22 mouse cellular contexts compared by ENCODE assay signal in genomic region chr1:167022001-167022424, GRCm38 (mm10). TPM values are rescaled to one million over a fixed set of nuclear protein-coding genes. Genes with fewer than 3 reads are reported as not detected.
A peak's percentile ranks its signal among the peaks of the same experiment; 100 is the strongest.
DNase-seq lines count a peak whose midpoint lies in the region; ATAC-seq and TF ChIP-seq lines count a peak whose summit lies in the region.
"Had no signal": no experiment of that assay in that cellular context is flagged by ENCODE, and none has a peak within 500 bp of the region (broad histone marks: within the 10 kb centered on the region; RNA-seq: fewer than 3 reads in every experiment).

No protein-coding gene starts in this region.

- H3K27ac ChIP-seq in hindbrain, embryonic 11.5 days (ENCODE audit: low read depth, low read length): no peak overlapping the region
- H3K27ac ChIP-seq in hindbrain, embryonic 10.5 days: no peak overlapping the region; the same call in 1 of the 2 replicates
- 0 out of 2 replicates have a peak overlapping the region, but pooled peaks have one; percentile 37 for H3K27ac ChIP-seq in midbrain, embryonic 14.5 days (replicated peaks; ENCODE audit: low read depth, low read length)
- no peak overlapping the region for H3K27ac ChIP-seq in midbrain, embryonic 10.5 days (replicated peaks)
- H3K27ac ChIP-seq in embryonic facial prominence, embryonic 14.5 days (replicated peaks; ENCODE audit: low read depth, low read length): no peak overlapping the region
- no peak overlapping the region for H3K27ac ChIP-seq in hindbrain, postnatal 0 days
- no peak overlapping the region for H3K27ac ChIP-seq in midbrain, postnatal 0 days (ENCODE audit: low read depth, low read length)
- H3K27ac ChIP-seq: heart, embryonic 13.5 days; liver, embryonic 12.5 days; neural tube, embryonic 12.5 days had no signal

- DNase-seq in hindbrain, embryonic 11.5 days (ENCODE audit: low spot score): no peak
- no peak for DNase-seq in hindbrain, embryonic 10.5 days (ENCODE audit: low spot score)
- no peak for DNase-seq in midbrain, embryonic 14.5 days
- no peak for DNase-seq in midbrain, embryonic 10.5 days (ENCODE audit: low spot score)
- no peak for DNase-seq in embryonic facial prominence, embryonic 14.5 days (ENCODE audit: low spot score)
- DNase-seq in hindbrain, postnatal 0 days (ENCODE audit: low spot score): no peak
- no peak for DNase-seq in midbrain, postnatal 0 days (ENCODE audit: low spot score)
- DNase-seq in spleen, postnatal 4 days (ENCODE audit: low spot score in 2 of 2): no peak
- DNase-seq: adrenal gland, postnatal 14 days; B cell, adult 2 months; cerebellum, adult 11-12 months; cerebellum, postnatal 25 days; gastrocnemius, postnatal 10 days; heart, adult 11 months; kidney, postnatal 14 days; lung, adult 2 months; lung, postnatal 36 days; thymus, postnatal 14 days had no signal

- no peaks in the 10 kb centered on the region for H3K27me3 ChIP-seq in hindbrain, embryonic 11.5 days (ENCODE audit: control insufficient read depth, insufficient read depth, low read length)
- no peaks in the 10 kb centered on the region for H3K27me3 ChIP-seq in hindbrain, embryonic 10.5 days (ENCODE audit: insufficient read depth, poor library complexity, severe bottlenecking)
- H3K27me3 ChIP-seq in midbrain, embryonic 14.5 days (ENCODE audit: control insufficient read depth, insufficient read depth, low read length): no peaks in the 10 kb centered on the region
- H3K27me3 ChIP-seq in midbrain, embryonic 10.5 days (ENCODE audit: low read depth, poor library complexity, severe bottlenecking): no peaks in the 10 kb centered on the region
- no peaks in the 10 kb centered on the region for H3K27me3 ChIP-seq in embryonic facial prominence, embryonic 14.5 days (replicated peaks; ENCODE audit: control insufficient read depth, insufficient read depth, low read length)
- no peaks in the 10 kb centered on the region for H3K27me3 ChIP-seq in hindbrain, postnatal 0 days (ENCODE audit: insufficient read depth, low read length)
- no peaks in the 10 kb centered on the region for H3K27me3 ChIP-seq in midbrain, postnatal 0 days (ENCODE audit: insufficient read depth, low read length)
- H3K27me3 ChIP-seq: heart, embryonic 13.5 days; liver, embryonic 12.5 days; neural tube, embryonic 12.5 days had no signal

- no peak overlapping the region for H3K4me2 ChIP-seq in hindbrain, embryonic 11.5 days (replicated peaks; ENCODE audit: low read depth, low read length)
- H3K4me2 ChIP-seq in midbrain, embryonic 14.5 days (ENCODE audit: low read length): no peak overlapping the region
- H3K4me2 ChIP-seq in embryonic facial prominence, embryonic 14.5 days (ENCODE audit: low read depth, low read length): no peak overlapping the region
- H3K4me2 ChIP-seq in hindbrain, postnatal 0 days (ENCODE audit: low read depth, low read length): 0 out of 2 replicates have a peak overlapping the region, but pooled peaks have one; percentile 17
- no peak overlapping the region for H3K4me2 ChIP-seq in midbrain, postnatal 0 days (ENCODE audit: low read depth, low read length, poor library complexity, severe bottlenecking)
- H3K4me2 ChIP-seq: heart, embryonic 13.5 days; liver, embryonic 12.5 days; neural tube, embryonic 12.5 days had no signal

- H3K4me1 ChIP-seq in hindbrain, embryonic 11.5 days (replicated peaks; ENCODE audit: control insufficient read depth, insufficient read depth, low read length): no peaks in the 10 kb centered on the region
- peaks cover 16% of the 10 kb centered on the region for H3K4me1 ChIP-seq in hindbrain, embryonic 10.5 days (replicated peaks)
- H3K4me1 ChIP-seq in midbrain, embryonic 14.5 days (ENCODE audit: control insufficient read depth, insufficient read depth, low read length): no peaks in the 10 kb centered on the region; the same call in 1 of the 2 replicates
- H3K4me1 ChIP-seq in midbrain, embryonic 10.5 days: no peaks in the 10 kb centered on the region
- H3K4me1 ChIP-seq in embryonic facial prominence, embryonic 14.5 days (ENCODE audit: control insufficient read depth, insufficient read depth, low read length): no peaks in the 10 kb centered on the region
- 0 out of 2 replicates have a peak, but pooled peaks cover 2% of the 10 kb centered on the region for H3K4me1 ChIP-seq in hindbrain, postnatal 0 days (ENCODE audit: insufficient read depth, low read length)
- no peaks in the 10 kb centered on the region for H3K4me1 ChIP-seq in midbrain, postnatal 0 days (ENCODE audit: insufficient read depth, low read length)
- H3K4me1 ChIP-seq: heart, embryonic 13.5 days; liver, embryonic 12.5 days; neural tube, embryonic 12.5 days had no signal

- 0 out of 2 replicates have a peak, but pooled peaks have one; percentile 33 for ATAC-seq in hindbrain, embryonic 11.5 days (ENCODE audit: low FRiP score)
- no peak for ATAC-seq in midbrain, embryonic 14.5 days (ENCODE audit: low FRiP score, low TSS enrichment)
- peak; percentile 37; the same call in 1 of the 2 replicates for ATAC-seq in embryonic facial prominence, embryonic 14.5 days (ENCODE audit: low read depth)
- ATAC-seq in hindbrain, postnatal 0 days: peak; percentile 52; the same call in 1 of the 2 replicates
- ATAC-seq in midbrain, postnatal 0 days (ENCODE audit: low FRiP score): no peak
- ATAC-seq: inflammation-experienced regulatory T-cells, adult 6 months; liver, embryonic 12.5 days had no signal

- H3K4me3 ChIP-seq in hindbrain, embryonic 11.5 days (ENCODE audit: low read depth, low read length): no peak overlapping the region
- no peak overlapping the region for H3K4me3 ChIP-seq in hindbrain, embryonic 10.5 days
- H3K4me3 ChIP-seq in midbrain, embryonic 14.5 days (replicated peaks; ENCODE audit: low read depth, low read length): no peak overlapping the region
- no peak overlapping the region for H3K4me3 ChIP-seq in midbrain, embryonic 10.5 days
- no peak overlapping the region for H3K4me3 ChIP-seq in embryonic facial prominence, embryonic 14.5 days (ENCODE audit: low read depth, low read length)
- no peak overlapping the region for H3K4me3 ChIP-seq in hindbrain, postnatal 0 days (ENCODE audit: low read length)
- no peak overlapping the region for H3K4me3 ChIP-seq in midbrain, postnatal 0 days (ENCODE audit: low read depth, low read length)
- H3K4me3 ChIP-seq: heart, embryonic 13.5 days; liver, embryonic 12.5 days; neural tube, embryonic 12.5 days had no signal

- no peaks in the 10 kb centered on the region; the same call in 1 of the 2 replicates for H3K9me3 ChIP-seq in hindbrain, embryonic 11.5 days (ENCODE audit: control insufficient read depth, low read length)
- peaks cover under 1% of the 10 kb centered on the region; the same call in 1 of the 2 replicates for H3K9me3 ChIP-seq in hindbrain, embryonic 10.5 days
- no peaks in the 10 kb centered on the region for H3K9me3 ChIP-seq in midbrain, embryonic 14.5 days (ENCODE audit: control insufficient read depth, low read length)
- no peaks in the 10 kb centered on the region; the same call in 1 of the 2 replicates for H3K9me3 ChIP-seq in midbrain, embryonic 10.5 days (replicated peaks)
- no peaks in the 10 kb centered on the region for H3K9me3 ChIP-seq in embryonic facial prominence, embryonic 14.5 days (ENCODE audit: control insufficient read depth, low read length)
- H3K9me3 ChIP-seq in hindbrain, postnatal 0 days (ENCODE audit: low read length): no peaks in the 10 kb centered on the region
- no peaks in the 10 kb centered on the region for H3K9me3 ChIP-seq in midbrain, postnatal 0 days (ENCODE audit: low read length)
- H3K9me3 ChIP-seq: heart, embryonic 13.5 days; liver, embryonic 12.5 days; neural tube, embryonic 12.5 days had no signal

- 57% methylated on average over 9 of the region's 9 CpGs for WGBS in hindbrain, embryonic 11.5 days
- WGBS in hindbrain, embryonic 10.5 days: 54% methylated on average over 9 of the region's 9 CpGs
- WGBS in midbrain, embryonic 14.5 days: 64% methylated on average over 9 of the region's 9 CpGs
- 72% methylated on average over 9 of the region's 9 CpGs for WGBS in midbrain, embryonic 10.5 days
- WGBS in embryonic facial prominence, embryonic 14.5 days: 31% methylated on average over 9 of the region's 9 CpGs
- WGBS in hindbrain, postnatal 0 days: 36% methylated on average over 9 of the region's 9 CpGs
- WGBS in midbrain, postnatal 0 days: 57% methylated on average over 9 of the region's 9 CpGs

- H3K36me3 ChIP-seq in hindbrain, embryonic 11.5 days (ENCODE audit: control insufficient read depth, insufficient read depth, low read length): no peaks in the 10 kb centered on the region
- H3K36me3 ChIP-seq in hindbrain, embryonic 10.5 days: no peaks in the 10 kb centered on the region
- no peaks in the 10 kb centered on the region for H3K36me3 ChIP-seq in midbrain, embryonic 14.5 days (ENCODE audit: control insufficient read depth, insufficient read depth, low read length)
- no peaks in the 10 kb centered on the region for H3K36me3 ChIP-seq in midbrain, embryonic 10.5 days
- H3K36me3 ChIP-seq in embryonic facial prominence, embryonic 14.5 days (ENCODE audit: control insufficient read depth, insufficient read depth, low read length): no peaks in the 10 kb centered on the region
- no peaks in the 10 kb centered on the region for H3K36me3 ChIP-seq in hindbrain, postnatal 0 days (ENCODE audit: insufficient read depth, low read length)
- H3K36me3 ChIP-seq in midbrain, postnatal 0 days (ENCODE audit: insufficient read depth, low read length): no peaks in the 10 kb centered on the region
- H3K36me3 ChIP-seq: heart, embryonic 13.5 days; liver, embryonic 12.5 days; neural tube, embryonic 12.5 days had no signal

- no peak overlapping the region for H3K9ac ChIP-seq in hindbrain, embryonic 11.5 days (ENCODE audit: low read depth, low read length)
- H3K9ac ChIP-seq in midbrain, embryonic 14.5 days (replicated peaks; ENCODE audit: low read length): no peak overlapping the region
- H3K9ac ChIP-seq in embryonic facial prominence, embryonic 14.5 days (ENCODE audit: low read depth, low read length): no peak overlapping the region
- H3K9ac ChIP-seq in hindbrain, postnatal 0 days (replicated peaks; ENCODE audit: low read length): no peak overlapping the region
- H3K9ac ChIP-seq in midbrain, postnatal 0 days (replicated peaks; ENCODE audit: low read length, poor library complexity, severe bottlenecking): no peak overlapping the region
- H3K9ac ChIP-seq: heart, embryonic 13.5 days; liver, embryonic 12.5 days; neural tube, embryonic 12.5 days had no signal

- TF ChIP-seq CTCF in hindbrain, postnatal 0 days (IDR thresholded peaks at IDR 0.05; ENCODE audit: low read depth): no peak
- no peak for TF ChIP-seq CTCF in midbrain, postnatal 0 days (IDR thresholded peaks at IDR 0.05)

RNA-seq across cellular contexts. Expression of gene Fam78b, which starts 20.8 kb away (rescaled TPM):
- polyA plus RNA-seq in hindbrain, embryonic 11.5 days (2014; fragmentation: Nextera tagmentation; extraction: Ambion mirVana): 9.3 and 11.0 TPM in 2 replicates
- 3.9 and 5.7 TPM in 2 replicates for polyA plus RNA-seq in hindbrain, embryonic 10.5 days (2016; fragmentation: Nextera tagmentation; extraction: Ambion mirVana)
- 12.8 and 16.7 TPM in 2 replicates for polyA plus RNA-seq in midbrain, embryonic 14.5 days (2014; fragmentation: Nextera tagmentation; extraction: Ambion mirVana)
- 1.7 and 2.4 TPM in 2 replicates for polyA plus RNA-seq in midbrain, embryonic 10.5 days (2016; fragmentation: Nextera tagmentation; extraction: Ambion mirVana)
- 1.6 and 2.3 TPM in 2 replicates for polyA plus RNA-seq in embryonic facial prominence, embryonic 14.5 days (2014; fragmentation: Nextera tagmentation; extraction: Ambion mirVana)
- total RNA-seq in hindbrain, postnatal 0 days (2014; rRNA removed): 16.4 and 17.1 TPM in 2 replicates
- 5.4 and 5.7 TPM in 2 replicates for polyA plus RNA-seq in hindbrain, postnatal 0 days (2015; fragmentation: Nextera tagmentation; extraction: Ambion mirVana)
- total RNA-seq in midbrain, postnatal 0 days (2014; rRNA removed): 20.2 and 22.0 TPM in 2 replicates
- 7.0 and 8.2 TPM in 2 replicates for polyA plus RNA-seq in midbrain, postnatal 0 days (2015; fragmentation: Nextera tagmentation; extraction: Ambion mirVana)
- polyA plus RNA-seq: inflammation-experienced regulatory T-cells, adult 6 months had no signal

Comparison
In these comparisons a context has a peak if more than half of its experiments do, and no peak if none do; other contexts are left out.
1. ATAC-seq: peak in hindbrain, embryonic 11.5 days (single experiment), embryonic facial prominence, embryonic 14.5 days (single experiment) and hindbrain, postnatal 0 days (single experiment); none in midbrain, embryonic 14.5 days (single experiment) and midbrain, postnatal 0 days (single experiment).